Mouse (Mus musculus) kidney, adult 2 months (tissue): ENCODE results near the gene Utrn.

Source experiments
- CTCF ChIP-seq: fragments of 200-500 bp; conservative IDR thresholded peaks from 2 replicates; pipeline ENCODE4 v1.5.1; 2011; ENCODE audit warnings: low read depth, mild to moderate bottlenecking, control low read depth, low read length, moderate library complexity, mixed read lengths; ENCODE audit not compliant: insufficient read depth, insufficient read length
- POLR2A ChIP-seq: fragments of 200-500 bp; IDR thresholded peaks from one replicate; pipeline ENCODE4 v1.6.1; 2011; ENCODE audit warnings: low read depth, low read length, control low read depth

DNA sequence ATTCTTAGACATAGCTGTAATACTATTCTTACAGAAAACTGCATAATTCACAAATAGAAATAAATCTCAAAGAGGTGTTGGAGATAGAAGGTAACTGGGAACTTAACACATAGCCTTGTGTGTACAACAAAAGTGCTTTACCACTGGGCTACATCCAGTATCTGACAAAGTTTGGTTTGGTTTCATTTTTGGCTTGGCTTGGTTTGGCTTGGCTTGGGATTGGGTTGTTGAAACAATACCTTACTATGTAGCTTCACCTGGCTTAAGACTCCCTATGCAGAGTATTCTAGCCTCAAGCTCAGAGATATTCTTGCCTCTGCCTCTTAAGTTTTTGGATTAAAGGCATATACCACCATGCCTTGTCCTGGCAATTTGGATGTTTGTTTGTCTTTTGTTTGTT is 183.5 kb downstream of the Utrn start:
- no peak for TF ChIP-seq POLR2A
- no peak for TF ChIP-seq CTCF
